Mouse (Mus musculus): ENCODE results near the gene Tcf25.

- no peak for TF ChIP-seq POLR2A (IDR thresholded peaks at IDR 0.05; ENCODE audit: control insufficient read depth, low read depth, low read length)
- no peak for TF ChIP-seq CTCF (IDR thresholded peaks at IDR 0.05; ENCODE audit: control insufficient read depth, insufficient read depth, insufficient replicate concordance, low read depth, low read length)
Observed at GRCm38 (mm10) chr8:123427639-123428275, 54.2 kb downstream of the Tcf25 start.
